Mouse (Mus musculus) cerebellum, adult (tissue): ENCODE results near the gene Gm21119.
"Not testable (repeated sequence)": the region's sequence is repeated elsewhere in the genome, so short reads cannot be mapped to it uniquely, and the experiment has no call there.

Experiments used
- ATAC-seq: cut with Nextera tagmentation; 2 replicates; pipeline ENCODE4 v1.9.2; 2017; ENCODE audit warnings: mild to moderate bottlenecking, moderate library complexity, mixed read lengths; ENCODE audit not compliant: insufficient number of reproducible peaks, low FRiP score, low TSS enrichment

The Gm21119 gene

GRCm38 (mm10) chr8:20643536-20643935, 28.8 kb downstream of the Gm21119 start:
- not testable (repeated sequence) for ATAC-seq

GRCm38 (mm10) chr8:20652976-20653375, 38.3 kb downstream of the Gm21119 start:
- ATAC-seq, result not testable (repeated sequence)

GRCm38 (mm10) chr8:20678418-20678817, 63.7 kb downstream of the Gm21119 start:
- ATAC-seq, result not testable (repeated sequence)
